Mouse (Mus musculus) testis, adult 10 weeks (tissue): ENCODE measurements around the gene Lsm10. TPM values are rescaled to one million over a fixed set of nuclear protein-coding genes. Genes with fewer than 3 reads are reported as not detected.

ENCODE experiments used
- polyA plus RNA-seq: library from polyadenylated mRNA; stranded (reverse); fragments of 350-450 nt; fragmentation: Illumina TruSeq; extraction: RNeasy Lipid Tissue Mini Kit (QIAGEN cat#74804); gene quantifications from one replicate; pipeline ENCODE4 v1.2.3, GENCODE M21; 2014; ENCODE audit warnings: low read depth, low replicate concordance

Gene Lsm10
- 4.5 TPM for polyA plus RNA-seq

GRCm38 (mm10) chr4:126096464-126097111 lies at the start of gene Lsm10:
Gene Lsm10, plus strand, starts transcription at chr4:126096623.

GRCm38 (mm10) chr4:126046851-126047585 lies 49.4 kb upstream of the Lsm10 start, which contains the start of gene Mrps15:
Gene Mrps15, plus strand, starts transcription at chr4:126046925.

GRCm38 (mm10) chr4:126058134-126058996 lies 38.1 kb upstream of the Lsm10 start, which contains the start of gene Oscp1:
Gene Oscp1, plus strand, starts transcription at chr4:126058565.

GRCm38 (mm10) chr4:126103590-126104068 lies 7.2 kb downstream of the Lsm10 start, which contains the start of gene Stk40:
Gene Stk40, plus strand, starts transcription at chr4:126103957.

GRCm38 (mm10) chr4:126147533-126148160 lies 51.2 kb downstream of the Lsm10 start, which contains the start of gene Eva1b:
Gene Eva1b, plus strand, starts transcription at chr4:126147744.

Other genes starting within 250 kb of the Lsm10 start
- gene Csf3r, start 72.1 kb upstream of the Lsm10 start, polyA plus RNA-seq: 0.10 TPM
- gene Mrps15, start 49.7 kb upstream of the Lsm10 start, polyA plus RNA-seq: 73.7 TPM
- gene Oscp1, start 38.1 kb upstream of the Lsm10 start, polyA plus RNA-seq: 112 TPM
- 3.3 TPM for gene Stk40, start 7.3 kb downstream of the Lsm10 start, polyA plus RNA-seq
- not detected for gene Eva1b, start 51.1 kb downstream of the Lsm10 start, polyA plus RNA-seq
- gene Sh3d21, start 66.9 kb downstream of the Lsm10 start, polyA plus RNA-seq: 151 TPM
- 156 TPM for gene Thrap3, start 106.1 kb downstream of the Lsm10 start, polyA plus RNA-seq
- 0.60 TPM for gene Map7d1, start 159.7 kb downstream of the Lsm10 start, polyA plus RNA-seq
- gene Trappc3, start 165.7 kb downstream of the Lsm10 start, polyA plus RNA-seq: 11.2 TPM
- gene Col8a2, start 190.2 kb downstream of the Lsm10 start, polyA plus RNA-seq: 0.62 TPM
- gene Adprhl2, start 225.1 kb downstream of the Lsm10 start, polyA plus RNA-seq: 0.29 TPM
- 63.9 TPM for gene Tekt2, start 229.1 kb downstream of the Lsm10 start, polyA plus RNA-seq